Mouse (Mus musculus): ENCODE data around the gene Bfsp2.

DNA sequence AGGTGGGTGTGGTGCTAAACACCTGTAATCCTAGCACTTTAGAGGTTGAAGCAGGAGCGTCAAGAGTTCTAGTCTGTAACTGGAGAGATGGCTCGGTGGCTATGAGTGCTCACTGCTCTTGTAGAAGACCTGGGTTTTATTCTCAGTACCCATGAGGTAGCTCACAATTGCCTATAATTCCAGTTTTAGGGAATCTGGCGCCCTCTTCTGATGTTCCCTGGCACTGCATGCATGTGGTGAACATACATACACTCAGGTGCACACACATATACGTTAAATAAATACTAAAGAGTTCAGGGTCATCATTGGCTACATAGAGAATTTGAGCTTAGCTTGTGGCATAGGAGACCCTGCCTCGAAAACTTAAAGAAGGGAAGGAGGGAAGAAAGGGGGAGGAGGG, 35.6 kb downstream of the Bfsp2 start:
- TF ChIP-seq CTCF (IDR thresholded peaks at IDR 0.05; ENCODE audit: borderline replicate concordance, control insufficient read depth, extremely low read depth, insufficient read depth, low read length, poor library complexity) (no peak), POLR2A (IDR thresholded peaks at IDR 0.05; ENCODE audit: control insufficient read depth, extremely low read depth, insufficient read depth, low read length, poor library complexity) (no peak)
